In genomic region chr6:124898359-124898758, GRCm38 (mm10) we compare ENCODE assay signal across 14 mouse cellular contexts. TPM values are rescaled to one million over a fixed set of nuclear protein-coding genes. Genes with fewer than 3 reads are reported as not detected.
DNase-seq lines count a peak whose midpoint lies in the region; ATAC-seq and TF ChIP-seq lines count a peak whose summit lies in the region.
"Had no signal": no experiment of that assay in that cellular context is flagged by ENCODE, and none has a peak within 500 bp of the region (broad histone marks: within the 10 kb centered on the region; RNA-seq: fewer than 3 reads in every experiment).

No protein-coding gene starts in this region.

- peaks cover 0 to 2% of the 10 kb centered on the region in 2 experiments; a peak in 3 of 4 replicates for H3K27me3 ChIP-seq in MEL (ENCODE audit: control insufficient read depth in 1 of 2, insufficient read depth in 2 of 2, low read length in 2 of 2)
- H3K27me3 ChIP-seq: heart, embryonic 15.5 days; hindbrain, embryonic 15.5 days had no signal

- H3K79me2 ChIP-seq in MEL (ENCODE audit: control insufficient read depth, insufficient read depth, low read length, poor library complexity): no peaks in the 10 kb centered on the region

- H3K9me3 ChIP-seq in MEL (replicated peaks; ENCODE audit: insufficient read depth, low read length): no peaks in the 10 kb centered on the region
- H3K9me3 ChIP-seq: heart, embryonic 15.5 days; hindbrain, embryonic 15.5 days had no signal

- no peaks in the 10 kb centered on the region for H3K4me1 ChIP-seq in MEL (ENCODE audit: control insufficient read depth in 1 of 2, insufficient read depth in 2 of 2, low read length in 2 of 2)
- H3K4me1 ChIP-seq: heart, embryonic 15.5 days had no signal

- no peak for TF ChIP-seq CTCF in MEL (IDR thresholded peaks at IDR 0.05 in 2 of 3, conservative IDR thresholded peaks at IDR 0.05 in 1 of 3; ENCODE audit: control insufficient read depth in 1 of 3, insufficient read depth in 1 of 3, low read depth in 2 of 3, low read length in 3 of 3, poor library complexity in 1 of 3, severe bottlenecking in 1 of 3)

- no peak for TF ChIP-seq EP300 in MEL (IDR thresholded peaks at IDR 0.05; ENCODE audit: low read depth in 1 of 2, low read length in 2 of 2)

- no peak overlapping the region for H3K27ac ChIP-seq in MEL (ENCODE audit: control insufficient read depth, low read depth, low read length)
- H3K27ac ChIP-seq: heart, embryonic 15.5 days; hindbrain, embryonic 15.5 days had no signal

- no peak for TF ChIP-seq POLR2A in MEL (IDR thresholded peaks at IDR 0.05; ENCODE audit: control insufficient read depth in 1 of 2, insufficient read depth in 1 of 2, low read depth in 1 of 2, low read length in 2 of 2, poor library complexity in 1 of 2)

- H3K9ac ChIP-seq in MEL (ENCODE audit: control insufficient read depth, low read depth, low read length, poor library complexity, severe bottlenecking): no peak overlapping the region
- H3K9ac ChIP-seq: heart, embryonic 15.5 days; hindbrain, embryonic 15.5 days; lung, embryonic 14.5 days had no signal

- intact Hi-C loops in left cerebral cortex, postnatal 14 days (cut with DNase I): no loop called here

- DNase-seq in spleen, postnatal 36 days (ENCODE audit: low spot score in 2 of 2): peak; percentile 68 to 74
- DNase-seq in spleen, adult 18-20 months: no peak
- peak; percentile 24 for DNase-seq in MEL (ENCODE audit: low read depth, low spot score)
- DNase-seq in thymus, postnatal 4 days: peak; percentile 41
- DNase-seq in urinary bladder, postnatal 25 days (ENCODE audit: low spot score): no peak
- DNase-seq in left cerebral cortex, postnatal 14 days (ENCODE audit: low spot score in 2 of 2): no peak
- DNase-seq: adrenal gland, postnatal 14 days; kidney, adult 8-10 months; liver; lung, embryonic 14.5 days had no signal

- no peak overlapping the region for H3K4me3 ChIP-seq in MEL (ENCODE audit: control insufficient read depth in 1 of 2, insufficient read depth in 1 of 2, low read depth in 2 of 2, low read length in 2 of 2)
- H3K4me3 ChIP-seq: heart, embryonic 15.5 days; hindbrain, embryonic 15.5 days had no signal

- no peaks in the 10 kb centered on the region for H3K36me3 ChIP-seq in MEL (ENCODE audit: control insufficient read depth in 1 of 2, insufficient read depth in 2 of 2, low read length in 2 of 2)
- H3K36me3 ChIP-seq: heart, embryonic 15.5 days; hindbrain, embryonic 15.5 days had no signal

- ATAC-seq in granulocyte monocyte progenitor cell, adult 5-6 weeks (replicated peaks; ENCODE audit: poor library complexity, severe bottlenecking): peak; percentile 54

- no peak for TF ChIP-seq RAD21 in MEL (IDR thresholded peaks at IDR 0.05; ENCODE audit: low read depth, low read length)

TF ChIP-seq in MEL, 35 proteins besides CTCF, POLR2A, EP300 and RAD21:
- no peak for TF ChIP-seq ZC3H11A (IDR thresholded peaks at IDR 0.05; ENCODE audit: low read depth, low read length)
- TF ChIP-seq RCOR1 (IDR thresholded peaks at IDR 0.05; ENCODE audit: low read depth, low read length): 0 out of 2 replicates have a peak, but pooled peaks have one; percentile 13
- no peak for TF ChIP-seq SIN3A (IDR thresholded peaks at IDR 0.05; ENCODE audit: low read length)
- no peak for TF ChIP-seq JUND (IDR thresholded peaks at IDR 0.05; ENCODE audit: low read depth, low read length)
- TF ChIP-seq CHD1 (IDR thresholded peaks at IDR 0.05; ENCODE audit: low read depth, low read length): no peak
- TF ChIP-seq USF2 (IDR thresholded peaks at IDR 0.05; ENCODE audit: borderline replicate concordance in 1 of 2, insufficient read depth in 1 of 2, low read depth in 1 of 2, low read length in 2 of 2): no peak
- TF ChIP-seq ZNF384 (IDR thresholded peaks at IDR 0.05; ENCODE audit: low read depth, low read length): peak; percentile 21; the same call in 1 of the 2 replicates

RNA-seq across cellular contexts. Expression of gene Cd4, which starts 10.3 kb away (rescaled TPM):
- total RNA-seq in MEL (2012; rRNA removed): not detected in 2 replicates
- polyA plus RNA-seq in MEL (2012; ENCODE audit: insufficient read depth in 1 of 2, insufficient read length in 2 of 2, low read depth in 1 of 2, low replicate concordance in 2 of 2, missing spikeins in 1 of 2): not detected
- total RNA-seq in granulocyte monocyte progenitor cell, adult 5-6 weeks (2014; fragmentation: Nextera tagmentation): 0.90 TPM in 1 of 2 replicates, not detected in the other
- total RNA-seq in granulocyte monocyte progenitor cell, adult 5-6 weeks (2017): 0.41 and 0.60 TPM in 2 replicates
- 1 to 10 TPM; 1.1 to 1.5 TPM for total RNA-seq in left cerebral cortex, postnatal 14 days (2021)
- total RNA-seq: megakaryocyte-erythroid progenitor cell, adult 5-6 weeks had no signal
- polyA plus RNA-seq: lung, embryonic 14.5 days had no signal

RNA-seq across cellular contexts. Expression of gene Lag3, which starts 13.1 kb away (rescaled TPM):
- 0.16 and 0.35 TPM in 2 replicates for total RNA-seq in MEL (2012; rRNA removed)
- 1 to 10 TPM in 1 of 2 experiments, not detected in 1; 1.3 TPM for polyA plus RNA-seq in MEL (2012; ENCODE audit: insufficient read depth in 1 of 2, insufficient read length in 2 of 2, low read depth in 1 of 2, low replicate concordance in 2 of 2, missing spikeins in 1 of 2)
- 1.4 and 3.8 TPM in 2 replicates for total RNA-seq in granulocyte monocyte progenitor cell, adult 5-6 weeks (2014; fragmentation: Nextera tagmentation)
- 1.4 and 9.6 TPM in 2 replicates for total RNA-seq in granulocyte monocyte progenitor cell, adult 5-6 weeks (2017)
- 1 to 10 TPM; 2.1 to 3.0 TPM for total RNA-seq in left cerebral cortex, postnatal 14 days (2021)

RNA-seq across cellular contexts. Expression of gene Ptms, which starts 21.5 kb away (rescaled TPM):
- 19.8 and 31.8 TPM in 2 replicates for total RNA-seq in MEL (2012; rRNA removed)
- polyA plus RNA-seq in MEL (2012; ENCODE audit: insufficient read depth in 1 of 2, insufficient read length in 2 of 2, low read depth in 1 of 2, low replicate concordance in 2 of 2, missing spikeins in 1 of 2): 100 to 1,000 TPM in 1 of 2 experiments, not detected in 1; 177 TPM
- total RNA-seq in granulocyte monocyte progenitor cell, adult 5-6 weeks (2014; fragmentation: Nextera tagmentation): 16.1 and 21.9 TPM in 2 replicates
- 18.5 and 33.0 TPM in 2 replicates for total RNA-seq in granulocyte monocyte progenitor cell, adult 5-6 weeks (2017)
- total RNA-seq in left cerebral cortex, postnatal 14 days (2021): 1,000 to 10,000 TPM; 1,161 to 1,212 TPM

RNA-seq across cellular contexts. Expression of gene Mlf2, which starts 32.8 kb away (rescaled TPM):
- 133 and 154 TPM in 2 replicates for total RNA-seq in MEL (2012; rRNA removed)
- polyA plus RNA-seq in MEL (2012; ENCODE audit: insufficient read depth in 1 of 2, insufficient read length in 2 of 2, low read depth in 1 of 2, low replicate concordance in 2 of 2, missing spikeins in 1 of 2): 100 to 1,000 TPM in 1 of 2 experiments, not detected in 1; 340 TPM
- 82.4 and 102 TPM in 2 replicates for total RNA-seq in granulocyte monocyte progenitor cell, adult 5-6 weeks (2014; fragmentation: Nextera tagmentation)
- 49.5 and 79.7 TPM in 2 replicates for total RNA-seq in granulocyte monocyte progenitor cell, adult 5-6 weeks (2017)
- 100 to 1,000 TPM; 670 to 685 TPM for total RNA-seq in left cerebral cortex, postnatal 14 days (2021)

RNA-seq across cellular contexts. Expression of gene Gpr162, which starts 34.6 kb away (rescaled TPM):
- 0.08 and 0.20 TPM in 2 replicates for total RNA-seq in MEL (2012; rRNA removed)
- under 1 TPM in 1 of 2 experiments, not detected in 1; 0.84 TPM for polyA plus RNA-seq in MEL (2012; ENCODE audit: insufficient read depth in 1 of 2, insufficient read length in 2 of 2, low read depth in 1 of 2, low replicate concordance in 2 of 2, missing spikeins in 1 of 2)
- 2.0 TPM in 1 of 2 replicates, not detected in the other for total RNA-seq in granulocyte monocyte progenitor cell, adult 5-6 weeks (2014; fragmentation: Nextera tagmentation)
- not detected in 2 replicates for total RNA-seq in granulocyte monocyte progenitor cell, adult 5-6 weeks (2017)
- 100 to 1,000 TPM; 220 to 231 TPM for total RNA-seq in left cerebral cortex, postnatal 14 days (2021)
- total RNA-seq: megakaryocyte-erythroid progenitor cell, adult 5-6 weeks had no signal

Comparison
In these comparisons a context has a peak if more than half of its experiments do, and no peak if none do; other contexts are left out.
1. DNase-seq: peak in spleen, postnatal 36 days (2 of 2), MEL (single experiment) and thymus, postnatal 4 days (single experiment); none in spleen, adult 18-20 months (0 of 2), urinary bladder, postnatal 25 days (single experiment) and left cerebral cortex, postnatal 14 days (0 of 2).
2. RNA of gene Ptms, which starts 21.5 kb away (total RNA-seq): 1,161 to 1,212 TPM in left cerebral cortex, postnatal 14 days; 16.1 to 33.0 TPM in granulocyte monocyte progenitor cell, adult 5-6 weeks and 19.8 to 31.8 TPM in MEL; every median in the first group is over 10 times any median in the second.